Mouse (Mus musculus): Measurements from ENCODE around the gene Fam234b. TPM values are rescaled to one million over a fixed set of nuclear protein-coding genes. Genes with fewer than 3 reads are reported as not detected.

Fam234b gene
- polyA plus RNA-seq, 1 experiment from 2014 or later = 124 TPM

- no peaks in the 10 kb centered on the region for H3K9me3 ChIP-seq (ENCODE audit: control insufficient read depth, low read length)
- no peak for ATAC-seq (ENCODE audit: low read depth)
- H3K9ac ChIP-seq (replicated peaks; ENCODE audit: low read depth, low read length) = no peak overlapping the region
- no peak overlapping the region for H3K27ac ChIP-seq (ENCODE audit: low read depth, low read length)
- 74% methylated on average over 6 of the region's 6 CpGs for WGBS
- H3K27me3 ChIP-seq (ENCODE audit: control insufficient read depth, insufficient read depth, low read length) = no peaks in the 10 kb centered on the region
- H3K4me1 ChIP-seq (ENCODE audit: control insufficient read depth, insufficient read depth, low read length) = 0 out of 2 replicates have a peak, but pooled peaks cover 6% of the 10 kb centered on the region
- no peak overlapping the region for H3K4me2 ChIP-seq (ENCODE audit: low read depth, low read length)
- no peaks in the 10 kb centered on the region for H3K36me3 ChIP-seq (ENCODE audit: control insufficient read depth, insufficient read depth, low read length)
- H3K4me3 ChIP-seq (ENCODE audit: low read depth, low read length) = no peak overlapping the region
These were observed 78.9 kb downstream of the Fam234b start for GRCm38 (mm10) chr6:135276474-135277295.

DNA sequence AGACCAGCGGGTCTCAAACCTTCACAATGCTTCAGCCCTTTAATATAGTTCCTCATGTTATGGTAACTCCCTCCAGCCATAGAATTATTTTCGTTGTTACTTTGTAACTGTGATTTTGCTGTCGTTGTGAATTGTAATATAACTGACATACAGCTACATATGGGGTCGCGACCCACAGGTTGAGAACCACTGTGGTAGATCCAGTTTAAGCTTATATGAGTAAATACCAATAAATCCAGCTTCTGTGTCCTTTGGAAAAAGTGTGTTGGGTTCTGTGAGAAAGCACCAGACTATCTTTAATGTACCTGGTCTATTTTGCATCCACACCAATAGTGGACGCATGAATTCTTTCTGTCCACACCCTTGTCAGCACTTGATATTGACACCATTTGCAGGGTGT, 80.5 kb downstream of the Fam234b start:
- Histone ChIP-seq H3K4me3 (ENCODE audit: low read depth, low read length) (no peak overlapping the region), H3K9me3 (ENCODE audit: control insufficient read depth, low read length) (no peaks in the 10 kb centered on the region), H3K9ac (replicated peaks; ENCODE audit: low read depth, low read length) (no peak overlapping the region), H3K4me2 (ENCODE audit: low read depth, low read length) (no peak overlapping the region), H3K4me1 (ENCODE audit: control insufficient read depth, insufficient read depth, low read length) (0 out of 2 replicates have a peak, but pooled peaks cover 6% of the 10 kb centered on the region), H3K27ac (ENCODE audit: low read depth, low read length) (no peak overlapping the region), H3K36me3 (ENCODE audit: control insufficient read depth, insufficient read depth, low read length) (no peaks in the 10 kb centered on the region), H3K27me3 (ENCODE audit: control insufficient read depth, insufficient read depth, low read length) (no peaks in the 10 kb centered on the region)
- 92% methylated on average over 6 of the region's 6 CpGs for WGBS
- no peak for ATAC-seq (ENCODE audit: low read depth)

GRCm38 (mm10) chr6:135279286-135279685, 81.5 kb downstream of the Fam234b start:
- H3K4me1 ChIP-seq (ENCODE audit: control insufficient read depth, insufficient read depth, low read length) = 0 out of 2 replicates have a peak, but pooled peaks cover 6% of the 10 kb centered on the region
- no peaks in the 10 kb centered on the region for H3K27me3 ChIP-seq (ENCODE audit: control insufficient read depth, insufficient read depth, low read length)
- WGBS = 39% methylated on average over 5 of the region's 5 CpGs
- H3K9ac ChIP-seq (replicated peaks; ENCODE audit: low read depth, low read length) = no peak overlapping the region
- H3K27ac ChIP-seq (ENCODE audit: low read depth, low read length) = no peak overlapping the region
- no peak overlapping the region for H3K4me3 ChIP-seq (ENCODE audit: low read depth, low read length)
- H3K9me3 ChIP-seq (ENCODE audit: control insufficient read depth, low read length) = no peaks in the 10 kb centered on the region
- H3K4me2 ChIP-seq (ENCODE audit: low read depth, low read length) = no peak overlapping the region
- peak; percentile 74; the same call in 1 of the 2 replicates for ATAC-seq (ENCODE audit: low read depth)
- no peaks in the 10 kb centered on the region for H3K36me3 ChIP-seq (ENCODE audit: control insufficient read depth, insufficient read depth, low read length)

DNA sequence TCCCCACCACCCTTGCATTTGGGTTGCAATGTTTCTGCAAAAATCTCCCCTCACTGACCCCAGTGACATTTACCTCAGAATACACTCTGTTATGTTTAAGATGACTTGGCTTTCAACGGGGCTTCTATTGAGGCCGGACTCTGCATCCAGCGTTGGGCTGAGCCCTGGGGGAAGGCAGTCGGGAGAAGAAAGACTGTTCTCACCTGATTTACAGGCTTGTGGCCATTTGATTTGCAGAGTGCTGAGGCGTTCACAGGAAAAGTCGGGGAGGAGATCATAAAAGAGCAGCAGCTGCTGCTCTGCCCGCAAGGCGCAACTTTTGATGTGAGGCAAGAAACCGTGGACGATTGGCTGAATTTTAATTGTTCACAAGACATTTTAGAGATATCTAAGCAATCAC, 82.1 kb downstream of the Fam234b start:
- Histone ChIP-seq H3K4me1 (ENCODE audit: control insufficient read depth, insufficient read depth, low read length) (0 out of 2 replicates have a peak, but pooled peaks cover 6% of the 10 kb centered on the region), H3K4me2 (ENCODE audit: low read depth, low read length) (no peak overlapping the region), H3K9me3 (ENCODE audit: control insufficient read depth, low read length) (no peaks in the 10 kb centered on the region), H3K27me3 (ENCODE audit: control insufficient read depth, insufficient read depth, low read length) (no peaks in the 10 kb centered on the region), H3K9ac (replicated peaks; ENCODE audit: low read depth, low read length) (no peak overlapping the region), H3K36me3 (ENCODE audit: control insufficient read depth, insufficient read depth, low read length) (no peaks in the 10 kb centered on the region), H3K27ac (ENCODE audit: low read depth, low read length) (no peak overlapping the region), H3K4me3 (ENCODE audit: low read depth, low read length) (no peak overlapping the region)
- WGBS = 5% methylated on average over 10 of the region's 10 CpGs
- 0 out of 2 replicates have a peak, but pooled peaks have one; percentile 46 for ATAC-seq (ENCODE audit: low read depth)

- no peak overlapping the region for H3K27ac ChIP-seq (ENCODE audit: low read depth, low read length)
- H3K4me3 ChIP-seq (ENCODE audit: low read depth, low read length) = no peak overlapping the region
- ATAC-seq (ENCODE audit: low read depth) = no peak
- no peaks in the 10 kb centered on the region for H3K4me1 ChIP-seq (ENCODE audit: control insufficient read depth, insufficient read depth, low read length)
- no peaks in the 10 kb centered on the region for H3K27me3 ChIP-seq (ENCODE audit: control insufficient read depth, insufficient read depth, low read length)
- H3K9ac ChIP-seq (replicated peaks; ENCODE audit: low read depth, low read length) = no peak overlapping the region
- no peak overlapping the region for H3K4me2 ChIP-seq (ENCODE audit: low read depth, low read length)
- no peaks in the 10 kb centered on the region for H3K9me3 ChIP-seq (ENCODE audit: control insufficient read depth, low read length)
- no peaks in the 10 kb centered on the region for H3K36me3 ChIP-seq (ENCODE audit: control insufficient read depth, insufficient read depth, low read length)
- whole genome bisulfite sequencing = 71% methylated on average over 4 of the region's 4 CpGs
These were observed 94.6 kb downstream of the Fam234b start for GRCm38 (mm10) chr6:135292391-135292790.

DNA sequence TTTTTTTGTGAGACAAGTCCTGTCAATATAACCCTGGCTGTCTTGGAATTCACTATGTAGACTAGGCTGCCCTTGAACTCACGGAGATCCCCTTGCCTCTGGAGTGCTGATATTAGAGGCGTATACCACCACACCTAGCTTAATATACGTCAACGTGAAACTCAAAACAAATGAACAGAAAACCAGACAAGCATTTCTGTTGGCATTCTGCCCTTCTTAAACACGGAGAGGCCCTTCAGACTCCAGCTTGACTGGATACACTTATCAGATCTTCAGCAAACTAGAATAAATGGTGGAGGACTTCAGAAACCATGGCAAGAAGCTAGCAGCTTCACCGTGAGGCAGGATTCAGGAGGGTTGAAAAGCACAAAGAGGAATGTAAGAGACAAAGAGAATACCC, 96.4 kb downstream of the Fam234b start:
- no peak for ATAC-seq (ENCODE audit: low read depth)
- no peak overlapping the region for H3K4me3 ChIP-seq (ENCODE audit: low read depth, low read length)

More for the DNA sequence above, 96.4 kb downstream of the Fam234b start:
- Histone ChIP-seq H3K9ac (replicated peaks; ENCODE audit: low read depth, low read length) (no peak overlapping the region), H3K4me1 (ENCODE audit: control insufficient read depth, insufficient read depth, low read length) (no peaks in the 10 kb centered on the region), H3K4me2 (ENCODE audit: low read depth, low read length) (no peak overlapping the region), H3K27ac (ENCODE audit: low read depth, low read length) (no peak overlapping the region), H3K36me3 (ENCODE audit: control insufficient read depth, insufficient read depth, low read length) (no peaks in the 10 kb centered on the region), H3K27me3 (ENCODE audit: control insufficient read depth, insufficient read depth, low read length) (no peaks in the 10 kb centered on the region), H3K9me3 (ENCODE audit: control insufficient read depth, low read length) (no peaks in the 10 kb centered on the region)
- WGBS = 89% methylated on average over 6 of the region's 6 CpGs

Other genes with a start within 250 kb of the Fam234b start
- 3.8 TPM in 2 replicates for gene Apold1, start 216.3 kb upstream of the Fam234b start, polyA plus RNA-seq (2014; fragmentation: Nextera tagmentation; extraction: Ambion mirVana)
- gene Ddx47, start 186.4 kb upstream of the Fam234b start, polyA plus RNA-seq (2014; fragmentation: Nextera tagmentation; extraction: Ambion mirVana) = 70.3 and 76.7 TPM in 2 replicates
- 0.12 and 0.86 TPM in 2 replicates for gene Gprc5a, start 132.3 kb upstream of the Fam234b start, polyA plus RNA-seq (2014; fragmentation: Nextera tagmentation; extraction: Ambion mirVana)
- gene Gprc5d, start 79.7 kb upstream of the Fam234b start, polyA plus RNA-seq (2014; fragmentation: Nextera tagmentation; extraction: Ambion mirVana) = not detected in 2 replicates
- gene Hebp1, start within 50 bp of the Fam234b start, polyA plus RNA-seq (2014; fragmentation: Nextera tagmentation; extraction: Ambion mirVana) = 1.8 and 3.0 TPM in 2 replicates
- gene Gsg1, start 56.4 kb downstream of the Fam234b start, polyA plus RNA-seq (2014; fragmentation: Nextera tagmentation; extraction: Ambion mirVana) = 0.27 and 0.57 TPM in 2 replicates
- gene Pbp2, start 112.4 kb downstream of the Fam234b start, polyA plus RNA-seq (2014; fragmentation: Nextera tagmentation; extraction: Ambion mirVana) = 0.58 TPM in 1 of 2 replicates, not detected in the other
- gene Emp1, start 164.6 kb downstream of the Fam234b start, polyA plus RNA-seq (2014; fragmentation: Nextera tagmentation; extraction: Ambion mirVana) = 2.0 and 4.7 TPM in 2 replicates

All from neural tube, embryonic 14.5 days (tissue).